Mouse (Mus musculus): Measurements from ENCODE around the gene Lctl. TPM values are rescaled to one million over a fixed set of nuclear protein-coding genes. Genes with fewer than 3 reads are reported as not detected.
"Not testable (repeated sequence)": the region's sequence is repeated elsewhere in the genome, so short reads cannot be mapped to it uniquely, and the experiment has no call there.

The Lctl gene
- total RNA-seq, 2 experiments from 2014 or later: not detected

- DNase-seq (ENCODE audit: low spot score in 2 of 2): no peak
These were observed 61.6 kb downstream of the Lctl start for GRCm38 (mm10) chr9:64178610-64178973.

GRCm38 (mm10) chr9:64178974-64179646 lies 62.2 kb downstream of the Lctl start, which contains the start of gene Snapc5:
TSS of gene Snapc5 (plus strand) at chr9:64179274.
- intact Hi-C loops (cut with DNase I): loop anchor here (1.0 to 5.0 kb wide), 2 partner anchors 74 to 93 kb away; partner anchors contain the start of gene Map2k1
- peak; percentile 93 to 95 for DNase-seq (ENCODE audit: low spot score in 2 of 2)

More at GRCm38 (mm10) chr9:64178610-64178973, 61.6 kb downstream of the Lctl start:
- intact Hi-C loops (cut with DNase I): loop anchor here (5.0 kb wide), 1 partner anchor 94 kb away; no protein-coding TSS in a partner anchor

GRCm38 (mm10) chr9:64183295-64183694 lies 66.3 kb downstream of the Lctl start:
- intact Hi-C loops (cut with DNase I): loop anchor here (10.0 kb wide), 1 partner anchor 752 kb away; no protein-coding TSS in a partner anchor
- DNase-seq (ENCODE audit: low spot score in 2 of 2): not testable (repeated sequence)

- peak in 1 of 2 experiments; percentile 39 for DNase-seq (ENCODE audit: low spot score in 2 of 2)
- intact Hi-C loops (cut with DNase I): loop anchor here (10.0 kb wide), 1 partner anchor 750 kb away; no protein-coding TSS in a partner anchor
These were observed 67.4 kb downstream of the Lctl start for GRCm38 (mm10) chr9:64184166-64184840.

Other genes starting within 250 kb of the Lctl start
- 1 to 10 TPM; 1.4 to 2.2 TPM for gene Smad6, start 95.1 kb upstream of the Lctl start, total RNA-seq (2021)
- 1 to 10 TPM; 2.5 to 4.6 TPM for gene Zwilch, start 56.0 kb downstream of the Lctl start, total RNA-seq (2021)
- gene Rpl4, start 56.2 kb downstream of the Lctl start, total RNA-seq (2021): 100 to 1,000 TPM; 485 to 487 TPM
- 10 to 100 TPM; 21.5 to 22.7 TPM for gene Snapc5, start 62.1 kb downstream of the Lctl start, total RNA-seq (2021)
- gene Uchl4, start 118.1 kb downstream of the Lctl start, total RNA-seq (2021): 1 to 10 TPM; 2.1 to 4.6 TPM
- 100 to 1,000 TPM; 286 to 290 TPM for gene Map2k1, start 136.5 kb downstream of the Lctl start, total RNA-seq (2021)
- gene Tipin, start 164.4 kb downstream of the Lctl start, total RNA-seq (2021): 10 to 100 TPM; 14.9 to 16.7 TPM
- gene Dis3l, start 224.1 kb downstream of the Lctl start, total RNA-seq (2021): 10 to 100 TPM; 27.7 to 31.1 TPM

All from left cerebral cortex, postnatal 25 days (tissue).